Mouse (Mus musculus) liver, embryonic 11.5 days (tissue): Measurements from ENCODE around the gene Meis2. TPM values are rescaled to one million over a fixed set of nuclear protein-coding genes. Genes with fewer than 3 reads are reported as not detected.

ENCODE experiments used
- ATAC-seq: fragments of 200-750 bp; cut with Nextera tagmentation; replicated peaks from 2 replicates; pipeline ENCODE4 v1.8.0; 2017; ENCODE audit warnings: moderate number of reproducible peaks, mild to moderate bottlenecking, moderate TSS enrichment, moderate library complexity; ENCODE audit not compliant: low FRiP score
- DNase-seq: peaks from one replicate; pipeline ENCODE4 v3.0.0-alpha.2; 2017; ENCODE audit warnings: low spot score
- H3K27ac ChIP-seq: fragments of 300-500 bp; sonication (generic); 2 replicates; pipeline ENCODE4 v1.5.1; 2014; ENCODE audit warnings: mild to moderate bottlenecking, low read depth, low read length, control low read depth
- H3K27me3 ChIP-seq: fragments of 300-500 bp; sonication (generic); replicated peaks from 2 replicates; pipeline ENCODE4 v1.6.1; 2014; ENCODE audit warnings: low read length, mixed read lengths; ENCODE audit not compliant: control insufficient read depth, insufficient read depth
- H3K36me3 ChIP-seq: fragments of 300-500 bp; sonication (generic); 2 replicates; pipeline ENCODE4 v1.6.1; 2014; ENCODE audit warnings: mild to moderate bottlenecking, low read length, moderate library complexity, mixed read lengths; ENCODE audit not compliant: control insufficient read depth, insufficient read depth
- H3K4me1 ChIP-seq: fragments of 300-500 bp; sonication (generic); replicated peaks from 2 replicates; pipeline ENCODE4 v1.6.1; 2014; ENCODE audit warnings: low read length, mixed read lengths; ENCODE audit not compliant: control insufficient read depth, insufficient read depth
- H3K4me2 ChIP-seq: fragments of 300-500 bp; sonication (generic); 2 replicates; pipeline ENCODE4 v1.6.1; 2014; ENCODE audit warnings: mild to moderate bottlenecking, control low read depth, moderate library complexity
- H3K4me3 ChIP-seq: fragments of 300-500 bp; sonication (generic); 2 replicates; pipeline ENCODE4 v1.5.1; 2014; ENCODE audit warnings: low read depth, low read length, control low read depth
- H3K9ac ChIP-seq: fragments of 300-500 bp; sonication (generic); 2 replicates; pipeline ENCODE4 v1.6.1; 2014; ENCODE audit warnings: low read depth, low read length, control low read depth
- H3K9me3 ChIP-seq: fragments of 300-500 bp; sonication (generic); 2 replicates; pipeline ENCODE4 v1.6.1; 2016; ENCODE audit warnings: low read length, inconsistent platforms, mixed read lengths; ENCODE audit not compliant: control insufficient read depth
- WGBS: fragments of 180-500 bp; shearing (Covaris S2); extraction: QIAGEN DNeasy Blood & Tissue Kit; methylation state at CpG from one replicate; pipeline ENCODE4 v1.1.7; 2014; 5-methylcytosine and 5-hydroxymethylcytosine counted together
- polyA plus RNA-seq: library from polyadenylated mRNA; unstranded; fragments of >200 nt; fragmentation: Nextera tagmentation; extraction: Ambion mirVana; gene quantifications from 2 replicates; pipeline ENCODE4 v1.2.1, GENCODE M21; 2014

The Meis2 gene
- polyA plus RNA-seq, 1 experiment from 2014 or later = 20.0 TPM

DNA sequence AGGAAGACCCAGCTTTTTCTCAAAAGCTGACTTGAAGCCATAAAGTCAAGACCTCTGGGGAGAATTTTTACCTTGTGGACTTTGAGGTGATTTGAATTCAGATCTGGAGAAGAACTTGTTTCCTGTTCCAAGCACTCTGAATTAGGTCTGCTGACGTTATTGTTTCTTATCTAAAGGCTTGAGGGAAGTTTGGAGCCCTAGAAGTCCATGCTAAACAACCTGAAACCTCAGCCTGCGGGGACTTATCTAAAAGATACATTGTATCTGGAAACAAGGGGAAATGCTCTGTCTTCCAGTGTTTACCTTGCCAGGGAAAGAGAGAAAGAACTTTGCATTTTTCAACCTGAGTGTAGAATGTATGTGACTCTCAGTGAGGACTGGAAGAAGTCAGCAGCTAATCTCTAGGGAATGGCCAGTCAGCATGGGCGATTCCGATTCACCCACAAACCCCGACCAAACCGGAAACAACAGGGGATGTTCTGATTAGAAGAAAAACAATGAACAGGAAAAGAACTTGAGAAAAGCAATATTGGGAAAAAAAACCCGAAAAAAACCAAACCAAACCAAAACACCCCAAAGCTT, 152.6 kb downstream of the Meis2 start:
- H3K27ac ChIP-seq = no peak overlapping the region
- 0 out of 2 replicates have a peak, but pooled peaks cover 7% of the 10 kb centered on the region for H3K4me1 ChIP-seq
- WGBS = 21% methylated on average over 7 of the region's 7 CpGs

DNA sequence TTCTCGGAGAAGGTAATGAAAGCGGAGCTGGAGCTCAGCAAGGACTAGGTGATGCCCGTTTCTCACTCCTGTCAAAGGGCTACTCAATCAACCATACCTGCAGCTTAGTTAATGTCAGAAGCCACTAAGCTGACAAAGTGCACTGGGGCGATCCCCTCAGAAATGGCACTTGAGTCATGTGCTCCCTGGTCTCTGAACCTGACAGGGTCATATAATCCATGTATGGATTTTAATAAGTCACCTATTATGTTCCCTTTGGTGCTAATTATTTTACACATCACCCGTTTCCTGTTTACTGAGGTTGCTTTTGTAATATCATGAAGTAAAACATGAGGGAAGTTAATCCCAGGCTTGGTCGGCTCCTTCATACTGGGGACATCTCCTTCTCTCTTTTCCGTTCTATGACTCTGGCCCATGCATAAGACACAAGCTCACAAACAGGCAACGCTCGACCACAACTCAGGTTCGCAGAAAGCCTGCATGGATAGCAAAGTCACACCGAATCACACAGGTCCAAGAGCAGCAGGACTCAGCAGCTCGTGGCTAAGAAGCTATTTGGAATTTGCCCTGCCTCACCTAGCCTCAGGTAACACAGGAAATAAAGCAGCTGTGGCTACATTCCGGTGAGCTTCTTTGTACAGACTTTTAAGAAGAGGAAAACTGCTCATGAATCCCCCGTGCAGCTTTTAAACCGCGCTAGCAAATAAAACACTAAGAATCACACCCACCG, 153.6 kb downstream of the Meis2 start:
- Histone ChIP-seq H3K27ac (no peak overlapping the region), H3K4me1 (0 out of 2 replicates have a peak, but pooled peaks cover 7% of the 10 kb centered on the region), H3K4me2 (no peak overlapping the region), H3K27me3 (no peaks in the 10 kb centered on the region), H3K9me3 (no peaks in the 10 kb centered on the region), H3K9ac (no peak overlapping the region), H3K4me3 (no peak overlapping the region), H3K36me3 (no peaks in the 10 kb centered on the region; the same call in 1 of the 2 replicates)
- DNase-seq (no peak), ATAC-seq (no peak)
- WGBS = 75% methylated on average over 17 of the region's 17 CpGs

More for the DNA sequence above, 152.6 kb downstream of the Meis2 start:
- H3K27me3 ChIP-seq = no peaks in the 10 kb centered on the region
- ATAC-seq (no peak), DNase-seq (no peak)
- H3K9me3 ChIP-seq = no peaks in the 10 kb centered on the region
- H3K4me2 ChIP-seq = no peak overlapping the region
- no peak overlapping the region for H3K4me3 ChIP-seq
- no peaks in the 10 kb centered on the region for H3K36me3 ChIP-seq
- no peak overlapping the region for H3K9ac ChIP-seq

DNA sequence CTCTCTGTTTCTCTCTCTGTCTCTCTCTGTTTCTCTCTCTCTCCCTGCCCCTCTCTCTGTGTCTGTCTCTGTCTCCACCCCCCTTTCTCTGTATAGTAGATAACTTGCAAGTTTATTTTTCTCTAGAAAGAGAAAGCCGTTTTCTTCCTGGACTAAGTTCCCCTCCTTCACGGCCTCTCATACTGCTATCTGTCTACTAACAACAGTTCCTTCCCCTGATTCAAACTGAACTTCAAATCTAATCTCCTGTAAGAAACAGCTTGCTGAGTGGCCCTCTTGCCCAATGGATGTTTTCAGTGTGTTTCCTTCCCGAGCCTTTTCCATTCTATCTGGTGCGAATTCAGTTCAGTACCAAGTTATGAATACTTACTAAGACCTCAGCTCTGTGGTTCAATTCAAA, 155.4 kb downstream of the Meis2 start:
- 37% methylated on average over 4 of the region's 4 CpGs for WGBS
- ATAC-seq = no peak
- no peak for DNase-seq

DNA sequence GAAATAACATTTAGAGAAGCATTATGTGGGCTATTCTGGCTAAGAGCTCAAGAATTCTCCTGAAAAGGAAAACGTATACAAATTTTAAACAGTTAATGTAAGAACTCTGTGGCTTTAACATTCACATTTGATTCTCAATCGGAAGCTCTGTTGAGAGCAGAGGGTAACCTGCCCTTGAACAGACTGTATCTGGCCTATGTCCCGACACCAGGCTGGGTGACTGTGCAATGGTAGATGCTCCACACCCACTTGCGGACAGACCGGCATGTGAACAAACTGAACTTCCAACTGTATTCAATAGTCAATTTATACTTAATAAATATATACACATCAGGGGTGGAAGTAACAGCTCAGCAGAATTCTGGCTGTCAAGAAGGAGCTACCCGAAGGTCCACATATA, 164.6 kb downstream of the Meis2 start:
- Histone ChIP-seq H3K36me3 (no peaks in the 10 kb centered on the region), H3K27me3 (no peaks in the 10 kb centered on the region), H3K4me1 (no peaks in the 10 kb centered on the region), H3K27ac (no peak overlapping the region), H3K4me3 (no peak overlapping the region), H3K9ac (no peak overlapping the region), H3K4me2 (no peak overlapping the region), H3K9me3 (no peaks in the 10 kb centered on the region)
- DNase-seq = no peak
- 88% methylated on average over 6 of the region's 6 CpGs for WGBS
- no peak for ATAC-seq

More for the DNA sequence above, 155.4 kb downstream of the Meis2 start:
- Histone ChIP-seq H3K4me2 (no peak overlapping the region), H3K4me1 (0 out of 2 replicates have a peak, but pooled peaks cover 7% of the 10 kb centered on the region), H3K36me3 (no peaks in the 10 kb centered on the region; the same call in 1 of the 2 replicates), H3K27me3 (no peaks in the 10 kb centered on the region), H3K9me3 (no peaks in the 10 kb centered on the region), H3K4me3 (no peak overlapping the region), H3K27ac (no peak overlapping the region), H3K9ac (no peak overlapping the region)

DNA sequence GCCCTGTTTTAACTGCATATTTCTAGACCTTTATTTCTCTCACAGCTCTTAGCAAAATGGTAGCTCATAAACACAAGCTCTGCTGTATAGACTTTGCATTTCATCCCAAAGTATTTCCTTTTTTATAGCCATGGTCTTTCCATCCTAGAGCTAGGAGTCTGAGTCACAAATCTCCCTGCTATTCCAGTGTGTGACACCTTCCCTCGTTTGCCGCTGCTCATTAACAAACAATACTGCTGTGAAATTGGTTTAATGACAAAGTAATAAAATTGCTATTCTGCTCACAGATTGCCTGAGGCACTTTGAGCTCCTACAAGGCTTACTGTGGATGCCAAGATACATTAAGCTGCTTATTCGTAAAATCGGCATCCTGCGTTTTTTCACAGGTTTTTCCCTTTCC, 168.1 kb downstream of the Meis2 start:
- Histone ChIP-seq H3K36me3 (no peaks in the 10 kb centered on the region), H3K9me3 (no peaks in the 10 kb centered on the region), H3K27me3 (no peaks in the 10 kb centered on the region), H3K4me3 (no peak overlapping the region), H3K27ac (no peak overlapping the region), H3K4me2 (no peak overlapping the region), H3K4me1 (no peaks in the 10 kb centered on the region), H3K9ac (no peak overlapping the region)
- DNase-seq (no peak), ATAC-seq (no peak)
- WGBS = 71% methylated on average over 5 of the region's 5 CpGs

DNA sequence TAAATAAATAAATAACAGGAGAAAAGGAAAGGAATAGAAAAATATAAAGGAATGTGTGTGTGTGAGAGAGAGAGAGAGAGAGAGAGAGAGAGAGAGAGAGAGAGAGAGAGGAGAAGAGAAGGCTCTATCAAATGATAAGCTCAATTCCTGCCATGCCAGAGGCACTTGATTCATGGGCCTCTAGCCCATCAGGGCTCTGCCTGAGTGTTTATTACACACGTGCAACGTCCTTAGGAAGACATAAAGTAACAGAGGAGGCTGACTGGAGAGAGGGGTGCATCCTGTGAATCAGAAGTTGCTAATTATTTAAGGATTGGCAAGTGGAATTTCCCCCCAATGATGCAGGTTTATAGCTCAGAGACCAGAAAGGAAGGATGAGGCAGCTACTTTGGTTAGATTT, 168.6 kb downstream of the Meis2 start:
- ATAC-seq (no peak), DNase-seq (no peak)
- Histone ChIP-seq H3K4me2 (no peak overlapping the region), H3K9ac (no peak overlapping the region), H3K4me3 (no peak overlapping the region), H3K4me1 (no peaks in the 10 kb centered on the region), H3K27ac (no peak overlapping the region), H3K36me3 (no peaks in the 10 kb centered on the region), H3K27me3 (no peaks in the 10 kb centered on the region), H3K9me3 (no peaks in the 10 kb centered on the region)
- 47% methylated on average over 2 of the region's 2 CpGs for WGBS

DNA sequence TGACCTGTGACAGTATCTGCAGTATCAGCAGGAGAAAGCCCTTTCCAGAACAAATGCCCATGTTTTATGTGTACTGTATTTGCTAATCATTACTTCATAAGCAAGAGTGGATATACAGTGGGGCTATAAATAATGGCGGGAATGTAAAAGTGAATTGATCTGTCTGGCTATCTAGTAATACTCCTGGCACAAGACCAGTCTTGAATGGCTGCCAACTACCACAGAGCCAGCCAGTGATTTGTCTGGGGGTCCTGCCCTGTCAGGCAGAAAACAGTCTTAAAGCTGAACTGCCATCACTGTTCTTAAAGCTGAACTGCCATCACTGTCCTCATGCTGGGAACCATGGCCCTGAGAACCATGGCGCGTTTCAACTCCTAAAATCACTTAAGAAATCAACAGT, 169.9 kb downstream of the Meis2 start:
- Histone ChIP-seq H3K27me3 (no peaks in the 10 kb centered on the region), H3K4me3 (no peak overlapping the region), H3K4me2 (no peak overlapping the region), H3K9me3 (no peaks in the 10 kb centered on the region), H3K9ac (no peak overlapping the region), H3K36me3 (no peaks in the 10 kb centered on the region), H3K4me1 (no peaks in the 10 kb centered on the region), H3K27ac (no peak overlapping the region)
- WGBS = 89% methylated on average over 3 of the region's 3 CpGs
- DNase-seq (no peak), ATAC-seq (no peak)

DNA sequence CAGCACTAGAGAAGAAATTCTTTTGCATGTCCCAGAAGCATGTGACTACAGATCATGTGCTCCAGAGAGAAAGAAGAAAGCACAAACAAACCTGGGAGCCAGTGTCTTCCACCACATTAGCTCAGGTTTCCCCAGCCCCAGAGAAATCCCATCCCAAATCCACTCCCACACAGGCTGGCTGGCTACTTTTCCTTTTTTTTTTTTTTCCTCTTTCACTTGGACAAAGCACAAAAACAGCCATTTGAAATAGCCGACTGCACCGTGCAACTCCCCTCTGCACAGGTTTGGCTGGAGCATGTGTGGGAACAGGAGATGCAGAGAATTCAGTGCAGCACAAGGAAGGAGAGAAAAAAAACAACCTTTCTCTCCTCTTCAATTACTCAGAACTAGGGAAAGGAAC, 170.4 kb downstream of the Meis2 start:
- H3K27me3 ChIP-seq = no peaks in the 10 kb centered on the region
- ATAC-seq = no peak
- no peak overlapping the region for H3K27ac ChIP-seq
- 78% methylated on average over 2 of the region's 2 CpGs for WGBS
- DNase-seq = no peak
- no peak overlapping the region for H3K9ac ChIP-seq
- H3K4me1 ChIP-seq = no peaks in the 10 kb centered on the region
- no peak overlapping the region for H3K4me2 ChIP-seq
- H3K36me3 ChIP-seq = no peaks in the 10 kb centered on the region
- no peak overlapping the region for H3K4me3 ChIP-seq
- H3K9me3 ChIP-seq = no peaks in the 10 kb centered on the region

DNA sequence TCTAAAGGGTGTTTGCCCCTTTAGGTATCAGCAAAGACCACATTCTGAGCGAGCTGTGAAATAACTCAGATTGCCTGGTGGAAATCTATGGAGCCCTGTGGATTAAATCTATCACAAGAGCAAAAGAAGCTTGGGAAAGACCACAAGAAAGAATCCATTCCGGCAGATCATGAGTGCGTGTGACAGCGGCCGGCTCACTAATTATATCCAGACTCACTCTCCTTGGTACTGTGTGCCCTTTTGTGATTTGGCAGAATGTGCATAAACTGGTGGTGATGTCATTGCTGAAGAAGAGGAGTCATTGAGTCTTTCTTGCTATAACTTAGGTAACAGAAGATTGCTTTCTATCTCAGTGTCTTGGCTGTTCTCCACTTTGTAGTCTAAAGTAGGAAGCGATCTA, 172.5 kb downstream of the Meis2 start:
- Histone ChIP-seq H3K9me3 (no peaks in the 10 kb centered on the region), H3K9ac (no peak overlapping the region), H3K27ac (no peak overlapping the region), H3K4me3 (no peak overlapping the region), H3K4me2 (no peak overlapping the region), H3K36me3 (no peaks in the 10 kb centered on the region), H3K4me1 (no peaks in the 10 kb centered on the region), H3K27me3 (no peaks in the 10 kb centered on the region)
- WGBS = 76% methylated on average over 6 of the region's 6 CpGs
- ATAC-seq (no peak), DNase-seq (no peak)
